Mouse (Mus musculus): ENCODE data around the gene Dnah14. TPM values are rescaled to one million over a fixed set of nuclear protein-coding genes. Genes with fewer than 3 reads are reported as not detected.
"Not testable (repeated sequence)": the region's sequence is repeated elsewhere in the genome, so short reads cannot be mapped to it uniquely, and the experiment has no call there.

Gene Dnah14
- total RNA-seq, 2 experiments from 2014 or later = 0.98 to 2.4 TPM

DNA sequence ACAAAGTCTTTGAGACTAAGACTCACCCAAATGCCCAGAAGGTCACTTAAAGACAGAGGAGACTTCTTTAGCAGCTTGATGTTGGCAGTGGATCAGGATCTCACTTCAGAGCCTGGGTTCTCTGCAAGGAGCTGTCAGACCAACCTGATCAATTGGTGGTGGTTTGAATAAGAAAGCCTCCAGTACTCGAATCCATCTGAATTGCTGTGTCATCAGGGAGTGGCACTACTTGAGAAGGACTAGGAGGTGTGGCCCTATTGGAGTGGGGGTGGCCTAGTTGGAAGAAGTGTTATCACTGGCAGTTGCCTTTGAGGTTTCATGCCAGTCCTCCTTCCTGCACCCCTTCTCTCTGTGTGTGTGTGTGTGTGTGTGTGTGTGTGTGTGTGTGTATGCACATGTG lies 200.2 kb downstream of the Dnah14 start:
- no peak for DNase-seq (ENCODE audit: low spot score in 2 of 2)

DNA sequence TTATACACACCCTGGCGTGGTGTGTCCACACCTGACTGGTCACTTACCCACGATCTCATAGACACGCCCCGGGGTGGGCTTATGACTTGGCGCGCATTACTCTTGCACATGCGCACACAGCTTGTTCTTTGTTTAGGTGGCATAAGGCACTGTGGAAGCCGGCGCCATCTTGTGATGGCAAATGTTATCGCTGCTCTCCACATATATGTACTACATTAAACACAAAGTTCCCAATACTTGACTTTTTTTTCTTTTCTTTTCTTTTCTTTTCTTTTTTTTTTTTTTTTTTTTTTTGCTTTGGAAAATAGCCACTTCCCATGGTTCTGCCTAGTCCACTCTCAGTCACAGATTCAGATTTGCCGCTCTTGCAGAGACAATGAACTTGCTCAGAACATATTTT lies 206.2 kb downstream of the Dnah14 start:
- not testable (repeated sequence) for DNase-seq (ENCODE audit: low spot score in 2 of 2)

DNA sequence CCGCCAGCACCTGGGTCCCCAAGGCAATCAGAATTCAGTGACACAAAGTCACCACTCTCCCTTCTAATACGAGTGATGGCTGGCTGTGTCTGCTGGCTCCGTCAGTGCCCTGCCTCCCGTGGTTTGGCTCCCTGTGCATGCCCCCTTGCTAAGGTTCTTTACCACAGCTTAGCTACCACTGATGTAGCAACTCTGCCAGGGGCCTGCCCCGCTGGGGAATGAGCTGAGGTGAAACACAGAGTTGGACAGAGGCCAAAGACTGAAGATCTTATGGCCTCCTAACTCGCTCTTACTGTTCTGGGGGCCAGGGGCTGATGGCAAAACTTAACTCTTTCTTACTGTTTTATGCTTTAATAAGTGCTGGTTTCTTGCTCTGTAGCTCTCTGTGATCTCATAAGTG lies 213.6 kb downstream of the Dnah14 start:
- no peak for DNase-seq (ENCODE audit: low spot score in 2 of 2)

DNA sequence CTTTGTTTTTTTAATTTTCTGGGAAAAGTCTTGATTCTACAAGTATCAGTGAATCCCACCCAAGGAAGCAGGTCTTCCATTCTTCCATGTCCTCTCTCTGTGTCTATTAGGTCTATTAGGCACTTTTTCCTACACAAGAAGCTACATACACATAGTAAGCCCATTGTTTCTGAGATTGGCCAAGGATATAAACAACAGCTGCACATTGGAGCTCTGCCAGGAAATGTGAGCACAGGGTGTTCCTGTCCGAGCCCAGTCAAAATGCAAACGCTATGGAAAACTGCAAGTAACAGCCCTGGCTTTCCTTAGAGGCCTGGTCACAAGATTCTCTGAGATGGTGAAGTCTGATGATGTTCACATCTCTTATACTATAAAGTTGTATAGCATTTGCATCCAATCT lies 217.2 kb downstream of the Dnah14 start:
- peak in 1 of 2 experiments; percentile 23 for DNase-seq (ENCODE audit: low spot score in 2 of 2)

DNA sequence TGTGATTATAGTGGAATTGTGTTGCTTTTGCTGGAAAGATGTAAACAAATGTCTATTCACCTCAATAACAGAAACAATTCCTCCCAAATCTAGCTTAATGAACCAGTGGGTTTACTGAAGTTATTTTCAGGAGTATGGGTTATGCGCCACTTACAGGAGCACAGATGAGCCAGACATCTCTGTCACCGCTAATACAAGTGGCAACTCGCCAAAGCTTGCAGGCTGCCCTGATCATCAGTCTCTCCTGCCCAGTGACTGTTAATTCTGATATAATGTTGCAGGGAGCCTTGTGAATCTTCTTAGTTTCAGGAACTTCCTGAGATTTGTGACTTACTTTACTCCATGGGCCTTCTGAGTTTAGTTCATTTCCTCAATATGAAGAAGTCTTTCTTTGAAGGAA lies 223.6 kb downstream of the Dnah14 start:
- DNase-seq (ENCODE audit: low spot score in 2 of 2) = no peak

DNA sequence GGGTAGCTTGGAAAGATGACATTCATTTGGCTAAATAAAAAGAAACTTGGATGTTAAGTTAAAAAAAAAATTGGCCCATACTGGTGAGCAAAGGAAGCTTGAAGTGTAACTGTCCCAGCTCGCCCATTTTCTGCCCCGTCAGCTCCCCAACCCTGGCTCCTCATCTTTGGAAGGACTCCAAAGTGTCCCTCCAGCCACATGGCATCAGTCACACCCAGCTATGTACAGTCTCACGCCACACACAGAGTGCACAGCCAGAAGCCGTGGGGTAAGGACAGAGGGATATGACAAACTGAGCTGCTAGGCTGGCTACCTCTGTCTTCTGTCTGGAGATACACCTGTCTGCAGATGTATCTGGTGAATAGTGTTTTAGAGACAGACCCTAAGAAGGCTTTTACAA lies 224.3 kb downstream of the Dnah14 start:
- DNase-seq (ENCODE audit: low spot score in 2 of 2) = no peak

DNA sequence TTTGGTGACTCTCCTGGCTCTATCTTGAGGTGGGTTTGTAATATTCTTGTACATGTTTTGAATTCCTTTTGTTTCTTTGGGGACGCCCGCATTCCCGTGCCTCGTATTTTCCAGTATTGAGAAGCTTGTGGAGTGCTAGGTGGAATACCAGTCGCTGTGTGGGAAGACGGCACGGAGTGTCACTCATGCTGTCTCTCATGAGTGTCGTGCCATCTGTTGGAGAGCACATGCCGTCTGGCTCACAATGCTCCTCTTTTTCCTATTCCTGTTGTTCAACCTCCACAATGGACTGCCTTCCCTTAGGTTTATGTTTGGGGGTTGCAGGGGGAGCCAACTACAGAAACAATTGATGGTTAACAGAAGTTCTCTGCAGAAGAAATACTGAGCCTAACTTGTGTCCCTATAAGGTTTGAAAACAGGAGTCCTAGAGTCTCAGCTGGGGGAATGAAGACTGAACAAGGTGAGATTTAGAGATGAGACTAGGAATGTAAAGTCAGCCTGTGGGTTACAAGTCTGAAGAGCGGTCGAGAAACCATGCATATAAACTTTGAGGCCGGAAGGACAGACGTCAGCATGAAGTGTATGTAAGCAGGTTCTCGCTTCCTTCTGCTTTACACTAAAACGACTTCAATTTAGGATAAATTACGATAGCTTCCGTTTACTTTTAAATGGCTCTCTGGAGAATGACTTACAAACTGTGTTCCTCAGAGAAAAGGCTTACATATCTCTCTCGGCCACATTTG lies 235.3 kb downstream of the Dnah14 start:
- peak; percentile 20 to 31 for DNase-seq (ENCODE audit: low spot score in 2 of 2)

DNA sequence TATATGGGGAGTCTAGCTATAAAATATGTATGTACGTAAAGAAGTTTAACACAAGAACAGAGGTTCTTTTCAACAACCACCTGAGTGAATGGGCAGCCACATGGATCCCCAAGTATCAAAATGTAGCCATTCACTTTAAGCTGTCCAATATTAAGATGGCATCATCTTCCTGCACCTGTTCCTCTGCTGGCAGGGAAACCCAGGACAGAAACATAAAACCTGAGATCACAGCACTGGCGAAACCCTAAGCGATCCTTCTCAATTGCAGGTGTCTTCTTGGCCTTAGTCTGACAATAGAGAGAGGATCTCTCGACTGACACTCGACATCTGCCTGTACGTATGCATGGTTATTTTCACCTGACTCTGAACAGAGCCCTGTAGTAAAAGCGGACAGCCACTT lies 250.4 kb downstream of the Dnah14 start:
- no peak for DNase-seq (ENCODE audit: low spot score in 2 of 2)

DNA sequence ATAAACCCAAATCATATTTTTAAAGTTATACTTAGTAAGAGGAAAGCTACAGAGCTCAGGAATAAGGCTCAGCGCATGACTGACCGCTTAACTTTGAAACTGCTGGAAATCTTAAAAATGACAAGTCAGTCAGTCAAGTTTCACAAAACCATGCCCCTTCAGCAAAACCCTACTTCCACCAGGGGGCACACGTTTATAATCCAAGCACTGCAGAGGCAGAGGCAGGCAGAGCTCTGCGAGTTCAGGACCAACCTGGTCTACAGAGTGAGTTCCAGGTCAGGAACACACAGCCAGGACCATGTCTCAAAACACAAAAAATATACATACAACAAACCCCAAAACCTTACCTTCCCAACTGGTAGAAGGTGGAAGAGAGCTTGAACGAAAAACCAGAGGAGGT lies 252.0 kb downstream of the Dnah14 start:
- DNase-seq (ENCODE audit: low spot score in 2 of 2) = no peak

DNA sequence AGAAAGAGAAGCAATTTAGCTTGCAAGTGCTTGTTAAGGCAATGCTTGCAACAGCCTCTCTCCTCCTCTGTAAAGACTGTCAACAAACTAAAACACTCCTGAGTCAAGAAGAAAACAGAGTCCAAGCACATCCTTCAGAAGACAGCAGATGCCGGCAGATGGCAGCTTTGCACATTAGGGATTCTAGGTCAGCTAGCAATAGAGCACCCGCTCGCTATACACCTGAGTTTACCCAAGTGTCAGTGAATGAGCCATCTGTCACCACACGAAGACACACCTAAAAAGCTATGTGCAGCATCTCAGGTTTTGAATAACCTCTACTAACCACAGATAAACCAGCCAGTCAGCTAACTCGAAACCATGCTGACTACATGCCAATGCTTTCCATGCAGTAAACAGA lies 256.4 kb downstream of the Dnah14 start:
- DNase-seq (ENCODE audit: low spot score in 2 of 2) = no peak

DNA sequence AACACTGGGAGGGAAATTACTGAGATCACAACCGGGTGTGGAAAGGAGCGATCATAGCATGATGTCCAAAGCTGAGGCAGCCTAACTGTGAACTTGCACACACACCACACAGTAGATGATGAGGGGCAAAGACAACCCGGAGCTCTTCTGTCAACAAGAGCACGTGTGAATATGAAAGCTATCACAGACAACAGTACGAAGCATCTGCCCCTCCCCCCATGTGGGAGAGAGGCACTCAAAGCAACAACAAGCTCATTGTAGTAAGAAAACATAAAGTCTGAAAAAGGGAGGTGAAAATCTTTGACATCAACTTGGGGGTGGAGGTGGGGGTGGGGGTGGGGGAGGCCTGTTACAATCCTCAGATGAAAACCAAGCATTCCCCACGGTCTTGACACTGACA lies 256.8 kb downstream of the Dnah14 start:
- DNase-seq (ENCODE audit: low spot score in 2 of 2) = no peak

DNA sequence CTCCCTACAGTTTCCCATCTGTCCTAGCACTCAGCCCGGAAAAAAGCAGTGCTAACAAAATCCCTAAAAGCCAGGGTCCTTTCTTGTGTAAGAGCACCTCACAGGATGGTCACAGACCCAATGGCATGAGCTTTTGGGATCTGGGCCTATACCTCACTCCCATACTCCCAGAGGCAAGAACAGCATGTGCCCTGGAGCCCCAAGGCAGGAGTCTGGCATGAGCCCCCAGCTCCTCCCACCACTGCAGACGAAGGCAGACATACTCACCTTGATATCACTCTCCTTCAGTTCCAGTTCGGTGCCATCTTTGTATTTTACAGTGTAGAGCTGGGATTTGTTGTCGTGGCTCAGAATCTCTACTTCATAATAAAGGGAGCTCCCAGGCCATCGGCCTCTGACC lies 261.8 kb downstream of the Dnah14 start:
- DNase-seq (ENCODE audit: low spot score in 2 of 2) = no peak

DNA sequence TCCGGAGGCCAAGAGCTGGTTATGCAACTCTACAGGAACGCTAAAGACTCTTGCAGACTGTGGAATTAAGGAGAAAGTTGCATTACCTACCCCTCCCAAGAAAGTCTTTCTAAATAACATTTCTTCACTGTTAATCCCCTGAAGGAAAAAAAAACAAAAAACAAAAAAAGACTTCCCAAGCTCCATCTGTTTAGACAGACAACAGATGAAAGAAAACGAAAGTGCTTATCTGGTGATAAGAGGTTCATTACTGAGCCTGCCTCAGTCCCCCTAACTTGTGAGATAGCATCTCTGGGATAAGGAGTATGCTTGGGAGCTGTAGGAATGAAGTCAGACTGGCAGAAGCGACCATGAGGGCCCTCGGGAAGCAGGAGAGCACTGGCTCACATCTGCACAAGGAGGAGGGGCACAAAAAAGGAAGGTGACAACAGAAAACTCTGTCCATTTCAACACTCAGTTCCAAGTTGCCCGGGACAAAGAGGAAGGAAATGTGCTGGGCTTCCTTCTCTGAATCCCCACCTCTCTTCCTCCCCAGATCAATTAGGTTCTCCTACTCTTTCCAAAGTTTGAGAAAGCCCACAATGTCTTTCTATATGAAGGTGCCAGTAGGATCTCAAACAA lies 263.5 kb downstream of the Dnah14 start:
- DNase-seq (ENCODE audit: low spot score in 2 of 2) = no peak

DNA sequence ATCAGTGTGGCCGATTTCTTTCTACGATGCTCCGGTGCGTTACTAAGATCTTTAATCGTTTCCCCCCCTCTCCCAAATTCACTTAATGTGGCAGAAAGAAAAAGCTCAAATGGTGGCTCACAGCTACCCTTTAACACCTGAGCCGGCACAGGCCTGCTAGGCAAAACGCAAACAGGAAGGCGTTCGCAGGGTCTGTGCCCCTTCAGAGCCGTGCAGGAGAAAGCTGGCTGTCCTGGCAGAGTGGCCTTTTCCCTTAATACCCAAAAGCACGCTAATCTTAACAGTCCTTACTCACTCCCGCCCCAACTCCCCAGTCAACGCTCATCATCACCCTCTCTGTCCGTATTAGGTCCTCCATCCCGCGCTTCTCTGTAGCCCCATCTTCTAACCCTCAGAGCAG lies 265.0 kb downstream of the Dnah14 start:
- DNase-seq (ENCODE audit: low spot score in 2 of 2) = no peak

DNA sequence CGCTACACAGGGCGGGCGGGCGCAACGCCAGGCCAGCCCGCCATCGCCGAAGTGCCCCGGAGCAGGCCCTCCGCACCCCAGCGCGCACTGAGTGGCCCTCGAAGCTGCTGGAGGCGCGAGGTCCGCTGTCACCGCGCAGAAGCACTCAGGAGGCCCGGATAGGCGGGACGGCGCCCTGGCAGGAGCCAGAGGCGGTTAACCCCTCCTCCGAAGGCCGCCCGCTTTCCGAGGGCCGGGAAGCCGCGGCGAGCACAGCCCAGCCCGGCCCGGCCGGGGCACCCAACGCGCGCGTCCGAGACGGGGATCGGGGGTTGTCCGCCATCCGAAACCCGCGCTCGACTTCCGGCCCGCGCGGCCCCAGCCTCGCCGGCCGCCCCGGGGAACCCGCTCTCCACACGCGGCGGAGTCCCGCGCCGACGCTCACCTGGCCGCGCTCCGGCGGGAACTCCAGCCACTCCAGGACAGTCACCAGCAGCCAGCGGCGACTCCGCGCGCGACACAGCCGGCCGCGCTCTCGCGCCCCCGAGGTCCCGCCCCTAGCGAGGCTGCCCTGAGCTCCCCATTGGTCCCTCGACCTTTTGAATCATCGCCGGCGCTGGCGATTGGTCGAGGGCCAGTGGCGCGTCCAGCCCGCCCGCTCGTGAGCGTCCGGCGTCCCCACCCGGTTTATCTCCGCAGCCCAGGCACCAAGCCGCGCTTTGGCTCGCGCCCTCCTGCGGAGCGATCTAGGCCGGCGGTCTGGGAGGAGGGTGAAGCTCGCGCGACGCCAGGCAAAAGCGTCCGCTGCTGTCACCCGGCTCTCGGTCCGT lies 265.7 kb downstream of the Dnah14 start:
- DNase-seq (ENCODE audit: low spot score in 2 of 2) = peak; percentile 94 to 97

DNA sequence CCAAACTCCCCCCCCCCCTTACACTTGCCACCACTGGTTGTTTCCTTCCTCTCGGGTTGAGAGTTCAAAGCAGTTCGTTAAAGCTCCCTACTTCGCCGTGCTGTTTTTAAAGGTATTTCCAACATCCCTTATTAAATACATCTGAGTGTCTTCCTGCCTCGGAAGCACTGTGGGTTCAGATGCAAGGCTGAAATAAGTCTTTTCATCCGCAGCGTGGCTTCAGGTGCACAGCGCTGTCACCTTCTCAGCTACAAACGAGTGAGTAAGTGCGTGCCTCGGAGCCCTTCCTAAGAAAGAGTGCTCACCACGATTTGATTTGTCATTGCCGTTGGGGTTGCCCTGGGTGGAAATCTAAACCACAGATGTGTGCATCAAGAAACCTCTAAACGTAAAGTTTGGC lies 266.4 kb downstream of the Dnah14 start, which contains the start of gene Lbr:
Gene Lbr (minus strand): TSS at position 266 of the 400 bp plus-strand sequence.
- DNase-seq (ENCODE audit: low spot score in 2 of 2) = no peak

DNA sequence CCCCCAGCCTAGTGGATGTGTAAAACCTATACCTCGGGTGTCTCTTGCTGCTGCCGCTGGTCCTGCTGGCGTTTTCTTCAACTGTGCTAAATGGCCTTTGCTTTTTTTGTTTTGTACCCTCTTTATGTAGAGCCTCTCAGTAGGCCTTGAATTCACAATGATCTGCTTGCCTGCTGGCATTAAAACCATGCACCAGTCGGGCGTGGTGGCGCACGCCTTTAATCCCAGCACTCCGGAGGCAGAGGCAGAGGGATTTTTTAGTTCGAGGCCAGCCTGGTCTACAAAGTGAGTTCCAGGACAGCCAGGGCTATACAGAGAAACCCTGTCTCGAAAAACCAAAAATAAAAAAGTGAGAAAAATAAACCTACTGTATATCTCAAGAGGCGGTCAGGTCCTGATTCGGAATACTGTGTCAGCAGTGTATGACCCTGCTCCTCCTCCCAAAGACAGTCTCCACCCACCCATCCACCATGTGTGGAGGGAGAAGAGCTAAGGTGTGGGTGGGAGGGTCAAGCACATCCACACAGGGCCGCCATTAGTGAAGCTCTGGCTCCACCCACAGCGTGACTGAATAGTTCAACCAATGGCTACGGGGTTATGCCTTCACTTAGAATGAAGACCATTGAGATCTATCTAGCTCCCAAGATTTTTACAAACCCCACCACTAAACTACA lies 268.7 kb downstream of the Dnah14 start:
- no peak for DNase-seq (ENCODE audit: low spot score in 2 of 2)

DNA sequence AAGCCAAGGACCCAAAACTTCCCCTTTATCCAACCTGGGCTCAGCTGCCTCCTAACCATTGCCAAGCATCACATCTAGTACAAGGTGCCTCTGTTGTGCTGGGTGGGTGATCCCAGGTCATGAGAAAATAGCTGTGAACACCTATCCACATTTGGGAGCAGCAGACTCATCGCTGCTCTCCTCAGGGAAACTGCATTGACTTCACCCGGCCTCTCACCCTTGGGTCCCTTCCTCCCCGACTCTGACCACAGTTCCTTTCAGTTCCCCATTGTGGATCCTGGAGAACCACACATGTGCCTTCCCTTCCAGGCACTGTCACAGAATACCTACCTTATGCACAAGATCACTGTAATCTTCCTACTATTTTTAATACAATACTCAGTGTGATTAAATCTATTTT lies 269.4 kb downstream of the Dnah14 start:
- DNase-seq (ENCODE audit: low spot score in 2 of 2) = no peak

DNA sequence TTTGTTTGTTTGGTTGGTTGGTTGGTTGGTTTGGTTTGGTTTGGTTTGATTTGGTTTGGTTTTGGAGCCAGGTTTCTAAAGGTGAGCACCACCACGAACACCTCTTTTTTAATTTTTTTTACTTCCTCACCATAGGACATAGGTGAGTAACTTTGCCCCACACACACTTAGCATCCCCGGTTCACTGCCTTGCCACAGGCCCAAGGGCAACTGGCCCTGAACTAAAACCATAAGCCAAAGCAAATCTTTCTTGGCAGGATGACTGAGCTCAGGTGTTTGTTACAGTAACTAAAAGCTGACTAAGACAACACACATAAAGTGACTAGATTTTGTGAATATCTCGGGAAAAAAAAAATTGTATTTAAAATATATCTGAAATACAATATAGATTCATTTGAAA lies 271.0 kb downstream of the Dnah14 start:
- no peak for DNase-seq (ENCODE audit: low spot score in 2 of 2)

DNA sequence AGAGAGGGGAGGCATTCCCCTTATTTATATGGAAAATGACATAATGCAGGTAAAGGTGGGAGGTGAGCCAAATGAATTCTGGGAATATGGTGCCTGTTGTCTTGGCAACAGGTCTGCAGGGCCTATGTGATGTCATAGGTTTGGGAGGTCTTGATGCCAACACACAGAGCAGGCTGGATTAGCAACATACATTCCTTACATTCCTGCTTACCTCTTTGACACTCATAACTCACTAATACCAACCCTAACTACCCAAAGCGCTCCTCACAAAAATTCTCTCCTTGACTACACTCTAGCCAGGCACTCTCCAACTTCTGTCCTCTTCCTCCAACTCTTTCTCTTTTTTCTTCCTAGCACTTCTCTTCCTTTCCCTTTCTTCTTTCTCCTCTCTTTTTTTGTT lies 271.9 kb downstream of the Dnah14 start:
- DNase-seq (ENCODE audit: low spot score in 2 of 2) = no peak

DNA sequence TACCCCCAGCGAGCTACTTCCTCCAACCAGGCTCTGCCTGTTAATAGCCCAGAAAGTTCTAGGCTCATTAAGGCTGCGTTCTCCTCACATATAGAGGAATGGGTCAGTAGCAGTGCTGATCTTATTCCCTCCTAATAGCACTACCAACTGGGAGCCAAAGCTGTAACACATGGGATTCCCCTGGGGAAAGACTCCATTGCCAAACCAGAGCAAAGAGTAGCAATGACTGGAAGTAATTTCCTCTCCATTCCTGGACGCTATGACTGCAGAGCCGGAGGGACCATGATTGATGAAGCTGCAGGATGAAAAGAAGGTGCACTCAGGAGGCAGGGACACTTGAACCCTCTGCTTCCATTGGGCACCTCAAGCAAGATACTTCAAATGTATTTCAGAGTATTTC lies 274.1 kb downstream of the Dnah14 start:
- DNase-seq (ENCODE audit: low spot score in 2 of 2) = no peak

Data from layer of hippocampus, postnatal 10 days (tissue).